Mouse (Mus musculus) spleen, postnatal 36 days (tissue): ENCODE measurements around the gene Fig4.

Experiments
- DNase-seq, 2 experiments: peaks; one replicate each; pipeline ENCODE4 v3.0.0; 2022; ENCODE audit warnings: low spot score in 2 of 2, mixed read lengths in 1 of 2

The Fig4 gene

DNA sequence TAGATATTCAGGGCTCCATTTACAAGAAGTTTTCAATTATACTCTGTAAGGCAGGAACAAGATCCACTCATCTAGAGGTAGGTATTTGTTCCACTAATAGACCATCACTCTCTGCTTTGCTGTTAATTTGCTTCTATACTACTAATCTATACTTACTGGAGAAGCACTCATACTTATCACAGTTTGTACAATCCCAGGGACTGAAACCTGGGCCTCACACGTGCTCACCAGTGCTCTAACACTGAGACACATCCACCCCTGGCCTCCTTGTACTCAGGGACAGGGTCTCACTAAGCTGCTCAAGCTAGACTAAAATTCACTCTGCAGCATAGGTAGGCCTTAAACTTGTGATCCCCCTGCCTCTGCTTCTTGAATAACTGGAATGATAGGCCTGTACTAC is 41.8 kb downstream of the Fig4 start:
- DNase-seq: no peak

DNA sequence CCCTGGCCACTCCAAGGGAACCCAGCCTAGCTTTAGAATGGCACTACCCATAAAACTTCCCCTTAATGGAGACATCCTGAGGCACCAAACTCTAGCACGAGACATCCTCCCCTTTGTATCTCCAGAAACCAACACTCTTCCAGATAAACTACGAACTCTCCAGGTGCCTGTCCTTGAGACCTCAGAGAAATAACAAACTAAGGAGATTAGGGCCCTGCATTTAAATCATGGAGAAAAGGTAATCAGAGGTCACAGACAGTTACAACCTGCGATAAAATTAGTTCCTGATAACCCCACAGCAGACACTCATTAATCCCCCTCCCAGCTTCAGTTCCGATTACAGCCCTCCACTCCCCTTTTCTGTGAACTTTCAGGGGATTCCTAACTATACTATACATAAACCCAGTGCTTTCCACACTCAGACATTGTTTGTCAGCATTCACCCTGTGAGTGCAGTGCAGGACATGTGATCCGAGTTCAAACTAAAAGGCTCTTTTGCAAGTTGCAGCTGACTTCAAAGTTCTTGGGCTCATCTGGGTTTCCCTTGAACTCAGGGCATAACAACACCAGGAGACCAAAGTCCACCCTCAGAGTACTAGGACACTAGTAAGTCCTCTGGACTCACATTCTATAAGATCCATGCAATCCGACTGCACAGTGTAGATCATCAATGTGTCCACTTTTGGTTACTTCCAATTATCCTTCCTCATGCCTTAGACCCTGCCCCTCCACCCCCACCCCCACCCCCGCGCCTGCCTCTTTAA is 42.6 kb downstream of the Fig4 start:
- DNase-seq: no peak

- DNase-seq: no peak
Observed at GRCm38 (mm10) chr10:41250749-41251065, 52.4 kb downstream of the Fig4 start.

- no peak for DNase-seq
Observed at GRCm38 (mm10) chr10:41250045-41250748, 52.9 kb downstream of the Fig4 start.

GRCm38 (mm10) chr10:41249006-41249659 is 53.9 kb downstream of the Fig4 start:
- no peak for DNase-seq

- DNase-seq: no peak
Observed at GRCm38 (mm10) chr10:41247800-41248473, 55.1 kb downstream of the Fig4 start.

GRCm38 (mm10) chr10:41246111-41246510 is 56.9 kb downstream of the Fig4 start:
- no peak for DNase-seq

DNA sequence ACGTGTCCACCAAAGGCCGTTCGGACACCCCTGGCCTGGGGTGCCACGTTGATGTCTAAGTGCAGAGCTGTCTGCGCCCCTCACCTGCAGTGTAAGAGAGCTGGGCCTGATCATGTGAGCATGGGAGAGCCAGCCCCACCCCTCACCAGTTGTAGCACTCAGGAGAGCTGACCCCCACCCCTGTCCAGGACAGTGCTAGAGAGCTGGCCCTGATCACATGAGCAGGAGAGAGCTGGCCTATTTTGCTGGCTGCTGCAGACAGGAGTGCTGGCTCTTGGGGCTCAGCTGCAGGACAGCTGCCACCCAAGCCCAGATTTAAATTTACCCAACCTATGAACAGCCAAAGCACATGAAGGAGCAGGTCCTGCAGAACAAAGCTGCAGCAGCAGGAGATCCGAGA is 57.6 kb downstream of the Fig4 start:
- DNase-seq: no peak

DNA sequence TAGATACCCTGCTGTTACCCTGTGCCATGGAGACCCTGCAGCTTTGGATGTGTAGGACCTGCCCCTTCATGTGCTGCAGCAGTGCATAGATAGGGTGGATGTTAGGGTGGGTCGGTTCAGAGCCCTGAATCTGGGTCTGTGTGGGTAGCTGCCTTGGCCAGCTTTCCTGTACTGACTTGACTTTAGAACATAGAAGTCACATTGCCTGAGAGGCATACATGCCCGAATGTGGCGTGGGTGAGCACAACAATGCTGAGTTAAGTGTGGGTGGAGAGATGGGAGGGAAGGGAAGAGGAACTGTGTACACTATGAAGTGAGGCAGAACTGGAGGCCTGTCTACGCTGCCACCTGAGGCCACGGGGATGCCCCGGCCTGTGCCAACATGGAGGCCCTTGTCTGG is 58.0 kb downstream of the Fig4 start:
- no peak for DNase-seq

DNA sequence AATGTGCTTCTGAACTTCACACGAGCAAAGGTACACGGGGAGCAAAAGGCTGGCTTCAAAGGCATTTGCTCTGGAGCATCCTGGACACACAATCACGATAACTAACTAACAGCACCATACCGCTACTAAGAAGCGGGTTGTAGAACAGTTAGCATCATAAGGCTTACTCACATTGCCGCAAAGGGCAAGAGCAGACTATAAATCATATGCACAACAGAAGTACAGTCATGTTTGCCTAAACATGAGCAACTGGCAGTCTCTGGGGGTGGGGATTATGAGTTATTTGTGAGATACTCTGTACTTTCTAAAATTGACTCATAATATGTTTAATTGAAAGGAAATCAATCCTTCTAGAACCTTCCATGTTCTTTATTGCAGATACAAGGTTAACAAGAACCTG is 59.1 kb downstream of the Fig4 start:
- no peak for DNase-seq

GRCm38 (mm10) chr10:41241558-41242242 is 61.4 kb downstream of the Fig4 start:
- no peak for DNase-seq

DNA sequence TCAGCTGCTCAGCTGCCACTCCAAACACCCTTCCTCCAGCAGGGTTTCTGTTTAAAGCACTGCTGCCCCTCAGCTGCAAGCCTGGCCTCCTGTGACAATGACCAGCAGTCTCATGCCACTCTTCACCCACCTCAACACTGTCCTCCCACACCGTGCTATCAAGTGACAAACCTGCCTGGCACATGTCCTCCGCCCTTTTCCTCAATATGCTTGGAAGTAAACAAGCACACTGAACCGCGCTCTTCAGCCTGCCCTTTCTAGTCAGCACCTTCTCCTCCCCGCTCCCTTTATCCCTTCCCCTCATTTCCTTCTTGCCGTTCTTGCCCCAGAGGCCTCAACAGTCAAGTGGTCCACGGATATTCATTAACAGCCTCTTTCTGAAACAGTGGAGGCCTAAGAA is 62.0 kb downstream of the Fig4 start:
- DNase-seq: no peak

DNA sequence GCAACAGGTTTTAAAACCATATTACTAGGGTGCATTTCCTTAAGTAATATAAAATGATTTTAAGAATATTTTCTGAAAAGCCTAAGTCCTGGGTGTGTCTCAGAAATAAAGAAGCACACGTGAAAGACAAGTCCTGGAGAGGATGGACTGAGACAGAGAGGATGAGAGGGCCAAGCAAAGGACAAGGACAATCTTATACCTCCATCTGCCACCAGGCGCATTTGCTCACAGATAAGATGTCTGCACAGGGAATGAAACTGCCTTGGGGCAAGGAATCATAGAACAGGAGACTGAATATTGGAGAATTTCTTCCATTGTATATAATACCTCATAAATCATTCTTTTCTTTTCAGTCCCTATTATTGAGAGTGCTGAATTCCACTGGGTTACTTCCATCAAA is 67.0 kb downstream of the Fig4 start:
- no peak for DNase-seq

- DNase-seq: no peak
Observed at GRCm38 (mm10) chr10:41235584-41235983, 67.5 kb downstream of the Fig4 start.

- no peak for DNase-seq
Observed at GRCm38 (mm10) chr10:41235159-41235558, 67.9 kb downstream of the Fig4 start.

DNA sequence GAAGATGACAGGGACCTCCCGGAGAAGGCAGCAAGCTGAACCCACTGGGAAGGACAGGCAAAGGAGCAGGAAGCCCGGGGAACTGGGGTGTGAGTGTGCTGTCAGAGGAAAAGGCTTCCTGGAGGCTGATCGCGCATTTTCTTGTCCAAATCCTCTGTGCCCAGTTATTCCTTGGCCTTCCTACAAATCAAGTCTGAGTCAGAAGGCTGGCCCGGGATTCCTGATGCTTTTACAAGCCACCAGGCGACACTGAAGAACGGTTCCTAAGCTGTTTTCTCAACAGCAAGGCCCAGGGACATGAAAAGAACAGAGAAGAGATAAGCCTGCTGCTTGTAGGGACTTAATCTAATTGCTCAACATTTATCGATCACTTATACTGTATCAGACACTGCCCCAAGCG is 68.5 kb downstream of the Fig4 start:
- no peak for DNase-seq

- DNase-seq: no peak
Observed at GRCm38 (mm10) chr10:41233140-41233539, 69.9 kb downstream of the Fig4 start.

- DNase-seq: no peak
Observed at GRCm38 (mm10) chr10:41231163-41231835, 71.8 kb downstream of the Fig4 start.

DNA sequence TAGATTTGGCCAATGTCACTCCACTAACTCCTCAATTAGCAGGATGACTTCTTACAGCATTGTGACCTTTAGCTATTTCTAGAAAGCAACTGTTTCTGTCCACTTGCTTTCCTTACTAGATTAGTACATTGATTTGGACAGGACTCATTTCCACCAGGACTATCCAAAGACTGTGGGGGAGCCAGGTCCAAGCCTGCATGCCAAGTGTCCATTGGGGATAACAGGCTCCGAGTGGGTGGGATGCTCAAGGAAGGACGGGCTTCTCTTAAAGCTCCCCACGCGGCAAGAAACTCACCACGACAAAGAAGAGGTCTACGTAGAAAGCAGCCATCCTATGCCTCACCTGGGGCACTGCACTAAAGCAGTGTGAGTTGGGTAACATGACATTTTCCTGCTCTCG is 75.4 kb downstream of the Fig4 start:
- DNase-seq: no peak

- DNase-seq: no peak
Observed at GRCm38 (mm10) chr10:41223499-41223898, 79.6 kb downstream of the Fig4 start.

DNA sequence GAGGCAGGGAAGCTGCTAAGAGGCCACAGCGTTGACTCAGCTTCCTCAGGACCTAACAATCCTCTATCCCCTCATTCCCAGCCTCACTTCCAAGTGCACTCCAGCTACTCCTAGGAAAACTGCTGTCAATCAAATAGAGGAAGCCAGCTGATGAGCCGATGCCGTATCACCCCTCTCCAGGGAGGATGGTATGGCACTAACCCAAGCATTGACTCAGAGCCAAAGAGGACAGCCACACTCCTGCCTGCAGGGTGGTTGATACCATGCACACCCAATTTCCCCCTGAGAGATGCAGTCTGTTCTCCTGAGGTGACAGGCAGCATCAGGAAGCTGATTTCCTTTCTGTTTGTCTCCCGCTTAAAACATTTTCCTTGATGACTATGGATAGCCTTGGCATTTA is 81.9 kb downstream of the Fig4 start:
- peak; percentile 62 to 78 for DNase-seq
